Mouse (Mus musculus) ES-E14 (cell line): ENCODE results near the gene Spic.

Experiments
- CHD2 ChIP-seq: IDR thresholded peaks from 2 replicates; pipeline ENCODE4 v1.6.1; 2014; ENCODE audit warnings: mild to moderate bottlenecking, low read depth, low read length, inconsistent platforms
- HCFC1 ChIP-seq: IDR thresholded peaks from 2 replicates; pipeline ENCODE4 v1.6.1; 2012; ENCODE audit warnings: low read length, inconsistent platforms, borderline replicate concordance; ENCODE audit not compliant: insufficient read depth
- ZC3H11A ChIP-seq: IDR thresholded peaks from 2 replicates; pipeline ENCODE4 v1.6.1; 2012; ENCODE audit warnings: low read depth, mild to moderate bottlenecking, inconsistent platforms, low read length, borderline replicate concordance
- ZNF384 ChIP-seq: IDR thresholded peaks from 2 replicates; pipeline ENCODE4 v1.6.1; 2012; ENCODE audit warnings: low read depth, low read length, inconsistent platforms

- TF ChIP-seq ZNF384 (no peak), HCFC1 (no peak), ZC3H11A (no peak), CHD2 (no peak)
Observed at GRCm38 (mm10) chr10:88658918-88659317, 25.9 kb downstream of the Spic start.
